Mouse (Mus musculus) hindbrain, embryonic 11.5 days (tissue): ENCODE measurements around the gene Dmbx1. TPM values are rescaled to one million over a fixed set of nuclear protein-coding genes. Genes with fewer than 3 reads are reported as not detected.

Experiments used
- ATAC-seq: fragments of 200-750 bp; cut with Nextera tagmentation; 2 replicates; pipeline ENCODE4 v1.8.0; 2017; ENCODE audit warnings: mild to moderate bottlenecking, moderate TSS enrichment, moderate library complexity; ENCODE audit not compliant: low FRiP score
- DNase-seq: peaks from one replicate; pipeline ENCODE4 v3.0.0-alpha.2; 2015; ENCODE audit warnings: low spot score
- H3K27ac ChIP-seq: fragments of 300-500 bp; sonication (generic); 2 replicates; pipeline ENCODE4 v1.5.1; 2014; ENCODE audit warnings: mild to moderate bottlenecking, low read depth, low read length
- H3K27me3 ChIP-seq: fragments of 300-500 bp; sonication (generic); 2 replicates; pipeline ENCODE4 v1.6.1; 2014; ENCODE audit warnings: mild to moderate bottlenecking, low read length, moderate library complexity, mixed read lengths; ENCODE audit not compliant: control insufficient read depth, insufficient read depth
- H3K36me3 ChIP-seq: fragments of 300-500 bp; sonication (generic); 2 replicates; pipeline ENCODE4 v1.6.1; 2014; ENCODE audit warnings: mild to moderate bottlenecking, low read length, moderate library complexity, mixed read lengths; ENCODE audit not compliant: control insufficient read depth, insufficient read depth
- H3K4me1 ChIP-seq: fragments of 300-500 bp; sonication (generic); replicated peaks from 2 replicates; pipeline ENCODE4 v1.6.1; 2014; ENCODE audit warnings: low read length, mixed read lengths; ENCODE audit not compliant: control insufficient read depth, insufficient read depth
- H3K4me2 ChIP-seq: fragments of 300-500 bp; sonication (generic); replicated peaks from 2 replicates; pipeline ENCODE4 v1.6.1; 2014; ENCODE audit warnings: mild to moderate bottlenecking, low read depth, low read length
- H3K4me3 ChIP-seq: fragments of 300-500 bp; sonication (generic); 2 replicates; pipeline ENCODE4 v1.5.1; 2014; ENCODE audit warnings: low read depth, low read length
- H3K9ac ChIP-seq: fragments of 300-500 bp; sonication (generic); 2 replicates; pipeline ENCODE4 v1.6.1; 2014; ENCODE audit warnings: low read depth, low read length
- H3K9me3 ChIP-seq: fragments of 300-500 bp; sonication (generic); 2 replicates; pipeline ENCODE4 v1.6.1; 2016; ENCODE audit warnings: low read length; ENCODE audit not compliant: control insufficient read depth
- WGBS: fragments of 180-500 bp; shearing (Covaris S2); extraction: QIAGEN DNeasy Blood & Tissue Kit; methylation state at CpG from one replicate; pipeline ENCODE4 v1.1.7; 2014; 5-methylcytosine and 5-hydroxymethylcytosine counted together
- polyA plus RNA-seq: library from polyadenylated mRNA; unstranded; fragments of >200 nt; fragmentation: Nextera tagmentation; extraction: Ambion mirVana; gene quantifications from 2 replicates; pipeline ENCODE4 v1.2.1, GENCODE M21; 2014

Dmbx1 gene
- 2.4 and 2.5 TPM in 2 replicates for polyA plus RNA-seq

DNA sequence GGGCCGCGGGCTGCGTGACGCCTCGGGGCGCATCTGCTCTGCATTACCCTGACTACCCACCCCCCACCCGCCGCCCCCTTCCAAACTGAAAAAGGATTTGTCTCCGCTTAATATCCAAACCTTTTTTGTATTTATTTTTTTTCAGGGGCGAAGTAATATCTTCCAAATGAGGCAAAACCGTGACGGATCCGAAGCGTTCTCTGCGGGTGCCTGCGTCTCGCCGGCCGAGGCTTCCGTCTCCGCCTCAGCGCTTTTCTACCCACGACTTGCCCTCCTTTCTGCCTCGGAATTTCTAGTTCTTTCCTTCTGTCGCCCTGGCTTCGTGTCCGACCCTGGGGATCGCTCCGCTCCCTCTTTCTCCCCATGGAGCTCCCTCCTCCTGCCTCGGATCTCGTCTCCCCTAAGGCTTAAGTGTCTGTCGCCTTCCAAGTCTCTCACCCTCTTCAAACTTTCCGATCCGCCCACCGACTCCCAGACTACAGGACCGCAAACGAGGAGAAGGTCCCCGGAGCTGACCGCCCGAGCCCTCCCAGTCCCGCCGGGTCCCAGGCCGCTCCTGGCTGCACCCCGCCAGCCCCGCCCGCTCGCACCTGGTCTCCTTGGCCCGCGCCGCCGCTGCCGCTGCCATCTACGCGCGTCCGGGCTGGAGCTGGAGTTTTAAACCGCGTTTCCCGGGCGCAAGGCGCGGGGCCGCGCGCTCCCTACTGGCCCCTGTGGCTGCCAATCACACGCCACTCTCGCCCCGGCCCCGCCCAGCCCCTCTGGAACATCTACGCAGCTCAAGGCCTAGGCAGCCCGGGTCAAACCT, at the start of gene Dmbx1:
TSS of gene Dmbx1 (minus strand) at position 632 of the 808 bp plus-strand sequence.
- Histone ChIP-seq H3K9me3 (no peaks in the 10 kb centered on the region), H3K4me1 (peaks cover 21% of the 10 kb centered on the region), H3K4me3 (peak within 1 kb of the TSS; percentile 38), H3K27me3 (peaks cover 96% of the 10 kb centered on the region), H3K27ac (no peak within 1 kb of the TSS), H3K9ac (no peak within 1 kb of the TSS), H3K4me2 (peak within 1 kb of the TSS; percentile 71), H3K36me3 (no peaks in the 10 kb centered on the region)
- ATAC-seq = peak; percentile 64
- peak; percentile 80 for DNase-seq
- under 1% methylated on average over 70 of the region's 71 CpGs for WGBS

GRCm38 (mm10) chr4:115989382-115989781, 49.7 kb upstream of the Dmbx1 start:
- H3K27me3 ChIP-seq = no peaks in the 10 kb centered on the region; the same call in 1 of the 2 replicates
- no peaks in the 10 kb centered on the region for H3K4me1 ChIP-seq

GRCm38 (mm10) chr4:115987858-115988530, 48.3 kb upstream of the Dmbx1 start:
- Histone ChIP-seq H3K4me2 (no peak overlapping the region), H3K9me3 (no peaks in the 10 kb centered on the region), H3K9ac (no peak overlapping the region), H3K36me3 (no peaks in the 10 kb centered on the region), H3K4me3 (no peak overlapping the region), H3K27ac (no peak overlapping the region), H3K4me1 (no peaks in the 10 kb centered on the region), H3K27me3 (no peaks in the 10 kb centered on the region; the same call in 1 of the 2 replicates)
- no peak for ATAC-seq
- DNase-seq = no peak
- 79% methylated on average over 5 of the region's 5 CpGs for WGBS

More at GRCm38 (mm10) chr4:115989382-115989781, 49.7 kb upstream of the Dmbx1 start:
- Histone ChIP-seq H3K4me3 (no peak overlapping the region), H3K9me3 (no peaks in the 10 kb centered on the region), H3K27ac (no peak overlapping the region), H3K4me2 (no peak overlapping the region), H3K9ac (no peak overlapping the region), H3K36me3 (no peaks in the 10 kb centered on the region)
- ATAC-seq = no peak
- DNase-seq = no peak
- 85% methylated on average over 7 of the region's 7 CpGs for WGBS

DNA sequence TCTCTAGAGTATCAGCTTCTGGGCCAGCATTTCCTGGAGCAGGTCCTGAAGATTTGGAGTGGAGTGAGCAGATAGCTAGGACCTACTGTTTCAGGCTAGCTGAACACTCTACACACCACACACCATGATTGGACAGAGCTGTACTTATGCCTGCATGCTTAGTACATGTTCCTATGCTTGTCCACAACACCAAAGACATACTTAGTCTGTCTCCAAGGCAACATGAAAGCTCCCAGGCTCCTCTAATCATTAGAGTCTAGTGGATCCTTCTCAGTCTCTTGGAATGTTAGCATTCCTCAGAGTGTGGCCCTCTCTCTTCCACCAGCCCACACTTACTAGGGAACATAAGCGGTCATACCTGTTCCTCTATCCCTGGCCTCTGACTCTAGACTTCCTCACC, 47.7 kb upstream of the Dmbx1 start:
- Histone ChIP-seq H3K4me1 (no peaks in the 10 kb centered on the region), H3K27ac (no peak overlapping the region), H3K9ac (no peak overlapping the region), H3K27me3 (no peaks in the 10 kb centered on the region; the same call in 1 of the 2 replicates), H3K36me3 (no peaks in the 10 kb centered on the region), H3K9me3 (no peaks in the 10 kb centered on the region), H3K4me2 (no peak overlapping the region), H3K4me3 (no peak overlapping the region)
- WGBS = 81% methylated on average over 1 of the region's 1 CpGs
- DNase-seq (no peak), ATAC-seq (no peak)

- H3K9ac ChIP-seq = no peak overlapping the region
- peak; percentile 17 for DNase-seq
- H3K36me3 ChIP-seq = no peaks in the 10 kb centered on the region
- H3K27me3 ChIP-seq = peaks cover 13% of the 10 kb centered on the region
- no peak for ATAC-seq
- H3K4me1 ChIP-seq = no peaks in the 10 kb centered on the region
- H3K4me3 ChIP-seq = no peak overlapping the region
- no peaks in the 10 kb centered on the region for H3K9me3 ChIP-seq
- 36% methylated on average over 8 of the region's 8 CpGs for WGBS
- no peak overlapping the region for H3K4me2 ChIP-seq
- no peak overlapping the region for H3K27ac ChIP-seq
These were observed 45.2 kb upstream of the Dmbx1 start for GRCm38 (mm10) chr4:115984967-115985366.

DNA sequence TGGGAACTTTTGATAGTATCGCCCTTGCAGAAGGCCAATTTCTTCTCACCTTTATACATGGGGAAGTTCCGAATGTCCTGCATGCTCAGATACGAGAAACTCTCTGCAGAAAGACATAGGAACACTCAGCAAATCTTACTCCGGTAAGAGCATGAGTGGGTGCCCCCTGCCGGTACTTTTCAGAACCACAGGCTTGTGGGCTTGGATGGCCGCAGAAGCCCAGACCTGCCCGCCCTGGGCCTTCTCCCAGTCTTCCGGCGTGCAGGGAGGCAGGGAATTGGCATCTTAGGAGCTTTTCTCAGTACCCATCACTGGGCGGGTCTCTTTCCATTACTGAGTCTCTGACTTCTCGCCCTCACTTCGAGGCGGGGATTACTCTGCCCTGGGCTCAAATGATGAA, 44.4 kb upstream of the Dmbx1 start:
- Histone ChIP-seq H3K4me3 (no peak overlapping the region), H3K27ac (no peak overlapping the region), H3K9me3 (no peaks in the 10 kb centered on the region), H3K36me3 (no peaks in the 10 kb centered on the region), H3K9ac (no peak overlapping the region), H3K4me1 (peaks cover 2% of the 10 kb centered on the region; the same call in 1 of the 2 replicates), H3K27me3 (peaks cover 22% of the 10 kb centered on the region), H3K4me2 (no peak overlapping the region)
- peak; percentile 96 for DNase-seq
- ATAC-seq = peak; percentile 67; the same call in 1 of the 2 replicates
- 4% methylated on average over 13 of the region's 13 CpGs for WGBS

GRCm38 (mm10) chr4:115980676-115981075, 41.0 kb upstream of the Dmbx1 start:
- no peak overlapping the region for H3K9ac ChIP-seq
- H3K9me3 ChIP-seq = no peaks in the 10 kb centered on the region
- H3K4me1 ChIP-seq = peaks cover 5% of the 10 kb centered on the region
- ATAC-seq (no peak), DNase-seq (peak; percentile 90)
- under 1% methylated on average over 8 of the region's 8 CpGs for WGBS
- H3K4me3 ChIP-seq = no peak overlapping the region
- H3K27ac ChIP-seq = no peak overlapping the region
- H3K4me2 ChIP-seq = no peak overlapping the region
- H3K36me3 ChIP-seq = no peaks in the 10 kb centered on the region
- peaks cover 50% of the 10 kb centered on the region for H3K27me3 ChIP-seq

DNA sequence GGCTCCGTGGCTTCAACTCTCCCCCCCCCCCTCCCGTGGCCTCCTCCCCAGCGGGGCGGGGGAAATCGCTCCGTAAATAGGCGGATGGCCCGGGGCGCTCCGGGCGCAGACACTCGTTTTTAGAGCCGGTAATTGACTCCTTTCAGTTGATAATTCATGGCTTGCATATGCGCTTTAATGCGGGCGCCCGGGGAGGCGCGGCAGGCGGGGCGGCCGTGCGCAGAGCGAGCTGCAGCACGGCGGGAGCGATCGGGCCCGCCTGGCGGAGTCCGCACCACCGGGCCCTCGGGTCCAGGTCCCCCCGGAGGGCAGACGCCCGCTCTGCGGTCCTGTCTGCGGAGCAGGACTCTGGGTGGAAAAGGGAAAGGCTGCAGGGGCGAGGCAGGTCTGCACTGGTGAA, 39.7 kb upstream of the Dmbx1 start:
- Histone ChIP-seq H3K9ac (no peak overlapping the region), H3K36me3 (no peaks in the 10 kb centered on the region), H3K9me3 (no peaks in the 10 kb centered on the region), H3K4me3 (peak overlapping the region; percentile 24; the same call in 1 of the 2 replicates), H3K4me2 (peak overlapping the region; percentile 50), H3K27ac (no peak overlapping the region), H3K4me1 (peaks cover 7% of the 10 kb centered on the region), H3K27me3 (peaks cover 58% of the 10 kb centered on the region)
- WGBS = under 1% methylated on average over 33 of the region's 39 CpGs
- ATAC-seq (peak; percentile 33), DNase-seq (peak; percentile 57)
